Mouse (Mus musculus): Measurements from ENCODE around the gene Zfp30.

- no peak for TF ChIP-seq MYOG (IDR thresholded peaks at IDR 0.05; ENCODE audit: control insufficient read depth in 1 of 3, insufficient read depth in 1 of 3, insufficient read length in 2 of 3, low read depth in 2 of 3)
- no peak for TF ChIP-seq MAX (IDR thresholded peaks at IDR 0.05; ENCODE audit: low read depth)
- no peak for TF ChIP-seq TCF12 (IDR thresholded peaks at IDR 0.05; ENCODE audit: insufficient read depth, poor library complexity, severe bottlenecking)
- no peak for TF ChIP-seq POLR2A (IDR thresholded peaks at IDR 0.05; ENCODE audit: insufficient read length, low read depth)
- no peak for TF ChIP-seq POLR2AphosphoS2 (IDR thresholded peaks at IDR 0.05; ENCODE audit: insufficient read length, low read depth)
These were observed 46.0 kb downstream of the Zfp30 start for GRCm38 (mm10) chr7:29829804-29830203.

Measured in myocyte (in vitro differentiated cells).